Mouse (Mus musculus) lung, adult 2 months (tissue): ENCODE results near the gene Clpx.

Experiments
- CTCF ChIP-seq: fragments of 200-500 bp; IDR thresholded peaks from 2 replicates; pipeline ENCODE4 v1.5.1; 2011; ENCODE audit warnings: mild to moderate bottlenecking, low read length, control low read depth; ENCODE audit not compliant: insufficient read depth
- POLR2A ChIP-seq: fragments of 200-500 bp; IDR thresholded peaks from 2 replicates; pipeline ENCODE4 v1.6.1; 2011; ENCODE audit warnings: low read depth, mild to moderate bottlenecking, control low read depth, low read length, borderline replicate concordance; ENCODE audit errors: extremely low read depth

DNA sequence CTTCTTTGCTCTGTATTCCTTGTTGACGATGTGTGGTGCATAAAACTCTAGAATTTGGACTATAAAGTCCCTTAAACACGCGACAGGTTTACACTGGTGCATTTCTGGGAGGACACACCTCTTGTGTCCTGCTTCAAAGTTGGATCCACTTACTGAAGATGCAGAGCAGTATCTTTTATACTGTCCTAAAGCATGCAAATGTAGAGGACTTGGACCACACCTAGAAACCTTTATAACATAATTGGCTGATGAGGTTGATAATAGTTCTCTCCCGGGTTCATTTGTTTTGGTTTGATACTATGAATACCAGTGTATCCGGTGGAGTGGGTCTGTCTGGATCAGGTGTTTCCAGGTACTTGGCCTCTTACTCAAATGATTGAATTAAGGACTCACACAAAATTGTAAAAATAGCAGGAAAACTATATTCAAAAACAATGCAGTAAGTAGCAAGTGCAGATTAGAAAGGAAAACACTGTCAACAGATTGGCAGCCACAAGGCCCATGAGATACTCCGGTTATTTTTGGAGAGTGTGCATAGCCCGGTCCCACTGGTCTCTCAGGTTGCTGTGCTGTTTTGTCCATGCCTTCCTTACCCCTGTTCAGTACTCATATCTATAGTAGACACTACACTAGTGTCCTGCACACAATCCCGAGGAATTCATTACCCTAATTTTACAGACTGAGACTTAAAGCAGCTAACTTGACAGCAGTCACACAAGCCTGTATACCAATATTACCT lies 53.2 kb downstream of the Clpx start:
- TF ChIP-seq POLR2A: no peak
- TF ChIP-seq CTCF: no peak
